Mouse (Mus musculus): ENCODE measurements around the gene Grin2c. TPM values are rescaled to one million over a fixed set of nuclear protein-coding genes. Genes with fewer than 3 reads are reported as not detected.

Gene Grin2c
- polyA plus RNA-seq, 1 experiment from 2014 or later, result not detected

DNA sequence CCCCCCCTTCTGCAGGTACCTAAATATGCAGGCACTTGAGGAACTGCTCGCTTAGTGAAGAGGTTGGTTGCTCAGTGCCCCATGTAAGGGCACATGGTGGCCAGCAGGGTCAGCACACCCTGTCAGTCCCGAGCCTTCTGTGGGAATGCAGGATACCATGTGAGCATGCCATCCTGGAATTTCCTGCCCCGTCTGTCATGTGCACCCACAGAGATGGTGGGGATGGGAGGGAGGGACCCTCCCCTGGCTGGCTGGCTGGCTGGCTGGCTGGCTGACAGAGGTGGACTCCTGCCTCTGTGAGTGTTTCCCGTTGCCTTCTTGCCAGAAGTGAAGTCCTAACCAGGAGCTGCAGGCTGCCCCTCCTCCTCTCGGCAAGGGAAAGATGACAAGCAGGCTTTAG, 44.5 kb downstream of the Grin2c start:
- Histone ChIP-seq H3K9ac (ENCODE audit: low read depth, low read length) (no peak overlapping the region), H3K27ac (replicated peaks; ENCODE audit: low read depth, low read length) (no peak overlapping the region), H3K36me3 (ENCODE audit: control insufficient read depth, insufficient read depth, low read length) (no peaks in the 10 kb centered on the region), H3K4me2 (ENCODE audit: low read depth, low read length) (no peak overlapping the region), H3K4me1 (ENCODE audit: control insufficient read depth, insufficient read depth, low read length) (peaks cover 15% of the 10 kb centered on the region; the same call in 1 of the 2 replicates), H3K27me3 (replicated peaks; ENCODE audit: control insufficient read depth, insufficient read depth, low read length) (peaks cover 3% of the 10 kb centered on the region; the same call in 1 of the 2 replicates), H3K4me3 (ENCODE audit: low read depth, low read length) (no peak overlapping the region), H3K9me3 (ENCODE audit: control insufficient read depth, low read length) (no peaks in the 10 kb centered on the region)
- 33% methylated on average over 5 of the region's 5 CpGs for WGBS
- ATAC-seq (ENCODE audit: low read depth), result no peak
- DNase-seq (ENCODE audit: low spot score), result no peak

DNA sequence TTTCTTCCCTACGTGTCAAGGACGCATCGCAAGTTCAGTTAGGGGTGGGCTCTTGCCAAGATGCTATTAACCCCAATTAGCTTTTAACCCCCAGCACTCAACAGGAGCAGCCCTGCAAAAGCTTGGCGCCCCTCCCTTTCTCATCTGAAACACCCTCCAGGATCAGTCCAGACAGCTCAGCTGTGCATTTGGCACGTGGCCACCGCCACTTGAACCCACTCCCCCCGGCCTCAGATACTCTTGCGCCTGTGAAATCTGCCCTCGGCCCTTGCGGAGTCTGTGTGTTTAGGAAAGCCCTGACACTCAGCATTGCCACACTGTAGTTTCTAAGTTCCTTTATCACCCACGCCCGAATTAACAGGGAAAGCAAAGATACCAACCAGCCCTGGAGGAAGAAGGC, 45.0 kb downstream of the Grin2c start:
- no peak overlapping the region for H3K4me2 ChIP-seq (ENCODE audit: low read depth, low read length)
- H3K27me3 ChIP-seq (replicated peaks; ENCODE audit: control insufficient read depth, insufficient read depth, low read length), result peaks cover 3% of the 10 kb centered on the region; the same call in 1 of the 2 replicates
- peaks cover 14% of the 10 kb centered on the region; the same call in 1 of the 2 replicates for H3K4me1 ChIP-seq (ENCODE audit: control insufficient read depth, insufficient read depth, low read length)
- H3K27ac ChIP-seq (replicated peaks; ENCODE audit: low read depth, low read length), result no peak overlapping the region
- no peak overlapping the region for H3K4me3 ChIP-seq (ENCODE audit: low read depth, low read length)
- no peak overlapping the region for H3K9ac ChIP-seq (ENCODE audit: low read depth, low read length)
- 26% methylated on average over 12 of the region's 12 CpGs for WGBS
- DNase-seq (ENCODE audit: low spot score) (peak; percentile 62), ATAC-seq (ENCODE audit: low read depth) (no peak)
- H3K9me3 ChIP-seq (ENCODE audit: control insufficient read depth, low read length), result no peaks in the 10 kb centered on the region
- no peaks in the 10 kb centered on the region for H3K36me3 ChIP-seq (ENCODE audit: control insufficient read depth, insufficient read depth, low read length)

DNA sequence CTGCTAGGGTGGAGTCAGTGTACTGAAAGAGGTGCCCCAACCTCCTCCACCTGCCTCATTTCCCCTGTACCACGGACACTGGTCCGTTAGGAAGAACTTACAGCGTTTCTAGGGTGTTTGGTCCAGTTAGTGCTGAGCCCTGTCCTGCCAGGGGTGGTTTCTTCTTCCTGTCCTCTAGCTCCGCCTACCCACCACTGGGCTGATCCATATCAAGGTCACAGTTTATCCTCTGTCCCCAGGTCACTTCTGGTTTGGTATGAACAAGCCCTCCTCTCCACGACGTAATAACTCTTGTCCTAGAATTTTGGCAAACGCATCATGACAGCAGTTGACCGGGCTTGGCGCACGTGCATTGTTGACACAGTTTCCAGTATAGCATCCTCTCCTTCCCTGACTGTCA, 47.4 kb downstream of the Grin2c start:
- ATAC-seq (ENCODE audit: low read depth) (no peak), DNase-seq (ENCODE audit: low spot score) (no peak)
- Histone ChIP-seq H3K36me3 (ENCODE audit: control insufficient read depth, insufficient read depth, low read length) (no peaks in the 10 kb centered on the region), H3K9ac (ENCODE audit: low read depth, low read length) (no peak overlapping the region), H3K4me2 (ENCODE audit: low read depth, low read length) (no peak overlapping the region), H3K4me3 (ENCODE audit: low read depth, low read length) (no peak overlapping the region), H3K27me3 (replicated peaks; ENCODE audit: control insufficient read depth, insufficient read depth, low read length) (peaks cover 3% of the 10 kb centered on the region; the same call in 1 of the 2 replicates), H3K27ac (replicated peaks; ENCODE audit: low read depth, low read length) (no peak overlapping the region), H3K4me1 (ENCODE audit: control insufficient read depth, insufficient read depth, low read length) (peaks cover 10% of the 10 kb centered on the region; the same call in 1 of the 2 replicates), H3K9me3 (ENCODE audit: control insufficient read depth, low read length) (no peaks in the 10 kb centered on the region)
- WGBS, result 89% methylated on average over 10 of the region's 10 CpGs

DNA sequence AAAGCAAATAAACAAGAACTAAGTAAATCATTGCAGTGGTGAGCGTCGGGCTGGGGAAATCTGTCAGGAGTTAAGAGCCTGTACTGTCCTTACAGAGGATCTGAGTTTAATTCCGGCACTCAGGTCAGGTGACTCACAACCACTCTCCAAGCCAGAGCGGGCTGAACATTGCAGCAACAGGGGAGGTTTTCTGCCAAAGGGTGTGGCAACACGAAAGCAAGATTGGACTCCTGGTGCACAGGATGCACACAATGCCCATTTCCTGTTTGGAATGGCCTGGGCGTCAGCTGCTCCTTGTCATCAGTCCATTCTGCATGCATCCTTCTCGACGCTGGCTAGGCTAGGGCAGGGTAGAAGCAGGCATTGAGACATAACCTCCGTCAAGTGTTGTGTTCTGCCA, 47.8 kb downstream of the Grin2c start:
- Histone ChIP-seq H3K9ac (ENCODE audit: low read depth, low read length) (no peak overlapping the region), H3K4me3 (ENCODE audit: low read depth, low read length) (no peak overlapping the region), H3K36me3 (ENCODE audit: control insufficient read depth, insufficient read depth, low read length) (no peaks in the 10 kb centered on the region), H3K4me1 (ENCODE audit: control insufficient read depth, insufficient read depth, low read length) (peaks cover 10% of the 10 kb centered on the region; the same call in 1 of the 2 replicates), H3K27ac (replicated peaks; ENCODE audit: low read depth, low read length) (no peak overlapping the region), H3K27me3 (replicated peaks; ENCODE audit: control insufficient read depth, insufficient read depth, low read length) (peaks cover 3% of the 10 kb centered on the region; the same call in 1 of the 2 replicates), H3K4me2 (ENCODE audit: low read depth, low read length) (no peak overlapping the region), H3K9me3 (ENCODE audit: control insufficient read depth, low read length) (no peaks in the 10 kb centered on the region)
- no peak for ATAC-seq (ENCODE audit: low read depth)
- WGBS, result 45% methylated on average over 9 of the region's 9 CpGs
- no peak for DNase-seq (ENCODE audit: low spot score)

DNA sequence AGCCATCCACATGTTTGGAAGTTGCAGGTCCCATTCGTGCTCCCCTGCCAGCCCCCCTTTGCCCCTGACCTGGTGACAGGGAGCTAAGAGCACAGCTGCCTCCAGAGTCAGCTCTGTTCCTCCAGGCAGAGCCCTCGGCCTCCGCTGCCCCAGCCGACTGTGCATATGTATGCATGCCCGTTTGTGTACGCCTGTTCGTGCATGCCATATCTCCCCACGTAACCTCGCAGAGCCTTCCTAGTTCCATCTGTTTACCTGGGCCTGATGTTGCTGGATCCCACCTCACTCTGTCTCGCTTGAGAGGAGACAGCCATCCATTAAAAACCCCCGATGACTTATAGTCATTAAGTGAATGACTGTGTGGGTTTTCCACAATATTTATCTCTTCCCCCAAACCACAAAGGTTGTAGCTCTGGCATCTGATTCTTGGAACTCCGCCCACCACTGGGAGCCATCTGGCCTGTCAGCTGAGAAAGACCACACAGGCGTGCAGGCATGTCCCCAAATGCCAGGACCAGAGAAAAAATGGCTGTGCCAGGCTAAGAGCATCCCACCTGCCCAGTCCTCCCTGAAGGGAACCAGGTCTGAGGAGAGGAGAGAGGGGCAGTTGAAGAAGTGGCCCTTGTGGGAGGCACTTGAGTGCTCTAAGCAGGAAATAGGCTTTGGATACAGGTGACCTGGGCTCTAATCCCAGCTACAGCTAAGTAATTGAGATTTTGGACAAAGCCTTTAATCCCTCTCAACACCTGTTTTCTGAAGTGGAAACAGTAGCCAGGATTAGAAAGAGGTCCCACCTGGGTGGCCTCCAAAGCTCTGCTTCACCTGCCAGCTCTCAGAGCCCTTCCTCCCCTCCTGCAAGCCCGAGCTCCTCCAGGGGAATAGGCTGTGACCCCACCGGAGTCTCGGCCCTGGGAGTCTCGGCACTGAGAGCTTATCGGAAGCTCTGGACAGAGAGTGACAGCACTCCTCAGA, 49.3 kb downstream of the Grin2c start:
- Histone ChIP-seq H3K9me3 (ENCODE audit: control insufficient read depth, low read length) (no peaks in the 10 kb centered on the region), H3K9ac (ENCODE audit: low read depth, low read length) (no peak overlapping the region), H3K27me3 (replicated peaks; ENCODE audit: control insufficient read depth, insufficient read depth, low read length) (peaks cover 3% of the 10 kb centered on the region; the same call in 1 of the 2 replicates), H3K36me3 (ENCODE audit: control insufficient read depth, insufficient read depth, low read length) (no peaks in the 10 kb centered on the region), H3K4me2 (ENCODE audit: low read depth, low read length) (no peak overlapping the region), H3K4me3 (ENCODE audit: low read depth, low read length) (no peak overlapping the region), H3K27ac (replicated peaks; ENCODE audit: low read depth, low read length) (no peak overlapping the region), H3K4me1 (ENCODE audit: control insufficient read depth, insufficient read depth, low read length) (peaks cover 7% of the 10 kb centered on the region; the same call in 1 of the 2 replicates)
- 48% methylated on average over 18 of the region's 18 CpGs for WGBS
- peak; percentile 34; the same call in 1 of the 2 replicates for ATAC-seq (ENCODE audit: low read depth)
- DNase-seq (ENCODE audit: low spot score), result peak; percentile 29

DNA sequence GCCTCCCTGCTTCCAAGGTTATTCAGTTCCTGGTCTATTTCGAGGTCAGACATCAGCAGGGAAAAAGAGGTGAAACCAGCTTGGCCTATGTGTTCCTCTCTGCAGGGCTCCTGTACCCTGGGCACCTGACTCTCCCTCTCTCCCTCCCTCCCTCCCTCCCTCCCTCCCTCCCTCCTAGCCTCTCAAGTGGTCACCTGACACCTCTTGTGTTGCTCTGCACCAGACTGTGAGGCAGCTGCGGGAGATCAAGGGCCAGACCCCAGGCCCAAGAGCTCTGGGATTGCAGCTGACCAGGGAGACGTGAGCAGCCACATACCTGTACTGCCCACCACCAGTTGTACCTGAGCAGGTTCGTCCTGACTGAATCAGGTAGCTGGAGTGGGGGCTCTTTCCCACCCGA, 51.9 kb downstream of the Grin2c start:
- H3K27me3 ChIP-seq (replicated peaks; ENCODE audit: control insufficient read depth, insufficient read depth, low read length), result peaks cover 3% of the 10 kb centered on the region; the same call in 1 of the 2 replicates
- DNase-seq (ENCODE audit: low spot score) (no peak), ATAC-seq (ENCODE audit: low read depth) (no peak)
- H3K27ac ChIP-seq (replicated peaks; ENCODE audit: low read depth, low read length), result no peak overlapping the region
- H3K9me3 ChIP-seq (ENCODE audit: control insufficient read depth, low read length), result no peaks in the 10 kb centered on the region
- H3K9ac ChIP-seq (ENCODE audit: low read depth, low read length), result no peak overlapping the region
- H3K4me3 ChIP-seq (ENCODE audit: low read depth, low read length), result no peak overlapping the region
- H3K4me2 ChIP-seq (ENCODE audit: low read depth, low read length), result no peak overlapping the region
- WGBS, result 39% methylated on average over 5 of the region's 5 CpGs
- no peaks in the 10 kb centered on the region; the same call in 1 of the 2 replicates for H3K4me1 ChIP-seq (ENCODE audit: control insufficient read depth, insufficient read depth, low read length)
- H3K36me3 ChIP-seq (ENCODE audit: control insufficient read depth, insufficient read depth, low read length), result no peaks in the 10 kb centered on the region

DNA sequence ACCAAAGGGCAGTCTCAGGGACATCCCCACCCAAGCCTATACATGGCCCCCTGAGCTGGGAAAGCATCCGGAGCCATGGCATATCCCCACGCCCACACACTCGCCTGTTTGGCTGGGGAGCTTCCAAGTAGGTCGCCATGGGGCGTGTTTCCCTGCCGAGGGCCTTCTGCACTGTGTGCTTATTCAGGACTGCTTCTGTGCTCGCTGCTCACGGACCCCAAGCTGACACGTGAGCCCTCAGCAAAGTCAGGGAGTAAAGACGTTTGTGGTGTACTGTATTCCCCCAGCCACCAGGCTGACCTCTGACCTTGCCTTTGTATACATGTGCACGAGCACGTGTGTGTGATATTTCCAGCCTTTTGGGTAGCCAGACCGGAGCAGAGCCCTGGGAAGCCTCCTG, 54.9 kb downstream of the Grin2c start:
- Histone ChIP-seq H3K4me3 (ENCODE audit: low read depth, low read length) (no peak overlapping the region), H3K27me3 (replicated peaks; ENCODE audit: control insufficient read depth, insufficient read depth, low read length) (no peaks in the 10 kb centered on the region), H3K9me3 (ENCODE audit: control insufficient read depth, low read length) (no peaks in the 10 kb centered on the region), H3K27ac (replicated peaks; ENCODE audit: low read depth, low read length) (no peak overlapping the region), H3K4me1 (ENCODE audit: control insufficient read depth, insufficient read depth, low read length) (no peaks in the 10 kb centered on the region; the same call in 1 of the 2 replicates), H3K9ac (ENCODE audit: low read depth, low read length) (no peak overlapping the region), H3K4me2 (ENCODE audit: low read depth, low read length) (no peak overlapping the region), H3K36me3 (ENCODE audit: control insufficient read depth, insufficient read depth, low read length) (peaks cover 17% of the 10 kb centered on the region; the same call in 1 of the 2 replicates)
- 50% methylated on average over 13 of the region's 13 CpGs for WGBS
- no peak for ATAC-seq (ENCODE audit: low read depth)
- DNase-seq (ENCODE audit: low spot score), result no peak

DNA sequence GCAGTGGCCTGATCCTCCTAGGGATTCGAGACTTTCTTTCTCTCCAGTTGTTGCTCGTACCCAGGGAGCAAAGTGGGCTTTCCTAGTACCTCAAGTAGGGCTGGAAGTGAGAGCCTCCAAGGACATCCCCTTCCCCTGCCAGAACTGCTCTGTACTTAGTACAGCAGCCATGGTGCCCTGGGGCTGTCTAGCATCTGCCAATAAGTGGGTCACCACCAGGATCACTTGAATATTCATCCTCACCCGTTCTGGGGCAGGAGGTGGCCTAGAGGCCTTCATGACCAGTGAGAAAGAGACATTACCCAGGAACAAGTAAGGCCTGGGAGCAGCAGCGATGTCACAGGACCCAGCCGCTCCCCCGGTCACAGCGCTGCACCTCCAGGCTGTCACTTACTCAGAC, 57.1 kb downstream of the Grin2c start:
- Histone ChIP-seq H3K36me3 (ENCODE audit: control insufficient read depth, insufficient read depth, low read length) (peaks cover 35% of the 10 kb centered on the region; the same call in 1 of the 2 replicates), H3K4me2 (ENCODE audit: low read depth, low read length) (no peak overlapping the region), H3K9ac (ENCODE audit: low read depth, low read length) (0 out of 2 replicates have a peak overlapping the region, but pooled peaks have one; percentile 2), H3K27me3 (replicated peaks; ENCODE audit: control insufficient read depth, insufficient read depth, low read length) (no peaks in the 10 kb centered on the region), H3K27ac (replicated peaks; ENCODE audit: low read depth, low read length) (no peak overlapping the region), H3K4me3 (ENCODE audit: low read depth, low read length) (no peak overlapping the region), H3K9me3 (ENCODE audit: control insufficient read depth, low read length) (no peaks in the 10 kb centered on the region), H3K4me1 (ENCODE audit: control insufficient read depth, insufficient read depth, low read length) (no peaks in the 10 kb centered on the region; the same call in 1 of the 2 replicates)
- DNase-seq (ENCODE audit: low spot score) (no peak), ATAC-seq (ENCODE audit: low read depth) (no peak)
- WGBS, result 74% methylated on average over 7 of the region's 7 CpGs
